Mouse (Mus musculus): ENCODE results near the gene Dcbld1. TPM values are rescaled to one million over a fixed set of nuclear protein-coding genes. Genes with fewer than 3 reads are reported as not detected.
"Not testable (repeated sequence)": the region's sequence is repeated elsewhere in the genome, so short reads cannot be mapped to it uniquely, and the experiment has no call there.

Gene Dcbld1
- polyA plus RNA-seq, 1 experiment = 1.2 TPM

- 95% methylated on average over 4 of the region's 4 CpGs for WGBS
- Histone ChIP-seq H3K4me3 (ENCODE audit: control insufficient read depth, insufficient read depth, low read length) (no peak overlapping the region), H3K36me3 (ENCODE audit: control insufficient read depth, insufficient read depth, low read length) (no peaks in the 10 kb centered on the region)
Observed at GRCm38 (mm10) chr10:52279876-52280275, 46.5 kb downstream of the Dcbld1 start.

GRCm38 (mm10) chr10:52280623-52281022 lies 47.2 kb downstream of the Dcbld1 start:
- Histone ChIP-seq H3K27ac (ENCODE audit: control insufficient read depth, insufficient read depth, low read length) (no peak overlapping the region), H3K36me3 (ENCODE audit: control insufficient read depth, insufficient read depth, low read length) (no peaks in the 10 kb centered on the region), H3K27me3 (ENCODE audit: control insufficient read depth, insufficient read depth, low read length) (no peaks in the 10 kb centered on the region), H3K4me1 (replicated peaks; ENCODE audit: control insufficient read depth, insufficient read depth, low read length) (no peaks in the 10 kb centered on the region), H3K4me3 (ENCODE audit: control insufficient read depth, insufficient read depth, low read length) (no peak overlapping the region)
- no peak for DNase-seq
- TF ChIP-seq CTCF (IDR thresholded peaks at IDR 0.05; ENCODE audit: borderline replicate concordance, control insufficient read depth, extremely low read depth, insufficient read depth, low read length, poor library complexity) (no peak), POLR2A (IDR thresholded peaks at IDR 0.05; ENCODE audit: control insufficient read depth, extremely low read depth, insufficient read depth, low read length, poor library complexity) (no peak)
- 93% methylated on average over 3 of the region's 3 CpGs for WGBS

More at GRCm38 (mm10) chr10:52279876-52280275, 46.5 kb downstream of the Dcbld1 start:
- H3K27ac ChIP-seq (ENCODE audit: control insufficient read depth, insufficient read depth, low read length) = no peak overlapping the region
- TF ChIP-seq CTCF (IDR thresholded peaks at IDR 0.05; ENCODE audit: borderline replicate concordance, control insufficient read depth, extremely low read depth, insufficient read depth, low read length, poor library complexity) (no peak), POLR2A (IDR thresholded peaks at IDR 0.05; ENCODE audit: control insufficient read depth, extremely low read depth, insufficient read depth, low read length, poor library complexity) (no peak)
- DNase-seq = no peak
- no peaks in the 10 kb centered on the region for H3K4me1 ChIP-seq (replicated peaks; ENCODE audit: control insufficient read depth, insufficient read depth, low read length)
- H3K27me3 ChIP-seq (ENCODE audit: control insufficient read depth, insufficient read depth, low read length) = no peaks in the 10 kb centered on the region

GRCm38 (mm10) chr10:52281337-52281736 lies 47.9 kb downstream of the Dcbld1 start:
- H3K27ac ChIP-seq (ENCODE audit: control insufficient read depth, insufficient read depth, low read length) = no peak overlapping the region
- no peaks in the 10 kb centered on the region for H3K4me1 ChIP-seq (replicated peaks; ENCODE audit: control insufficient read depth, insufficient read depth, low read length)
- no peaks in the 10 kb centered on the region for H3K36me3 ChIP-seq (ENCODE audit: control insufficient read depth, insufficient read depth, low read length)
- no peak overlapping the region for H3K4me3 ChIP-seq (ENCODE audit: control insufficient read depth, insufficient read depth, low read length)
- DNase-seq = no peak
- TF ChIP-seq CTCF (IDR thresholded peaks at IDR 0.05; ENCODE audit: borderline replicate concordance, control insufficient read depth, extremely low read depth, insufficient read depth, low read length, poor library complexity) (no peak), POLR2A (IDR thresholded peaks at IDR 0.05; ENCODE audit: control insufficient read depth, extremely low read depth, insufficient read depth, low read length, poor library complexity) (no peak)
- H3K27me3 ChIP-seq (ENCODE audit: control insufficient read depth, insufficient read depth, low read length) = no peaks in the 10 kb centered on the region

GRCm38 (mm10) chr10:52284578-52284977 lies 51.2 kb downstream of the Dcbld1 start:
- H3K4me3 ChIP-seq (ENCODE audit: control insufficient read depth, insufficient read depth, low read length) = no peak overlapping the region
- TF ChIP-seq CTCF (IDR thresholded peaks at IDR 0.05; ENCODE audit: borderline replicate concordance, control insufficient read depth, extremely low read depth, insufficient read depth, low read length, poor library complexity) (no peak), POLR2A (IDR thresholded peaks at IDR 0.05; ENCODE audit: control insufficient read depth, extremely low read depth, insufficient read depth, low read length, poor library complexity) (no peak)
- no peaks in the 10 kb centered on the region for H3K4me1 ChIP-seq (replicated peaks; ENCODE audit: control insufficient read depth, insufficient read depth, low read length)
- 52% methylated on average over 8 of the region's 8 CpGs for WGBS
- DNase-seq = no peak
- no peaks in the 10 kb centered on the region for H3K27me3 ChIP-seq (ENCODE audit: control insufficient read depth, insufficient read depth, low read length)
- no peaks in the 10 kb centered on the region for H3K36me3 ChIP-seq (ENCODE audit: control insufficient read depth, insufficient read depth, low read length)
- H3K27ac ChIP-seq (ENCODE audit: control insufficient read depth, insufficient read depth, low read length) = no peak overlapping the region

- H3K4me3 ChIP-seq (ENCODE audit: control insufficient read depth, insufficient read depth, low read length) = no peak overlapping the region
- H3K27ac ChIP-seq (ENCODE audit: control insufficient read depth, insufficient read depth, low read length) = no peak overlapping the region
- H3K27me3 ChIP-seq (ENCODE audit: control insufficient read depth, insufficient read depth, low read length) = no peaks in the 10 kb centered on the region
- TF ChIP-seq POLR2A (IDR thresholded peaks at IDR 0.05; ENCODE audit: control insufficient read depth, extremely low read depth, insufficient read depth, low read length, poor library complexity) = no peak
- TF ChIP-seq CTCF (IDR thresholded peaks at IDR 0.05; ENCODE audit: borderline replicate concordance, control insufficient read depth, extremely low read depth, insufficient read depth, low read length, poor library complexity) = no peak
- H3K36me3 ChIP-seq (ENCODE audit: control insufficient read depth, insufficient read depth, low read length) = no peaks in the 10 kb centered on the region
- WGBS = 95% methylated on average over 5 of the region's 5 CpGs
- no peaks in the 10 kb centered on the region for H3K4me1 ChIP-seq (replicated peaks; ENCODE audit: control insufficient read depth, insufficient read depth, low read length)
- no peak for DNase-seq
Observed at GRCm38 (mm10) chr10:52287852-52288533, 54.6 kb downstream of the Dcbld1 start.

- DNase-seq = no peak
- 91% methylated on average over 3 of the region's 3 CpGs for whole genome bisulfite sequencing
- Histone ChIP-seq H3K27me3 (ENCODE audit: control insufficient read depth, insufficient read depth, low read length) (no peaks in the 10 kb centered on the region), H3K4me3 (ENCODE audit: control insufficient read depth, insufficient read depth, low read length) (no peak overlapping the region), H3K36me3 (ENCODE audit: control insufficient read depth, insufficient read depth, low read length) (no peaks in the 10 kb centered on the region), H3K27ac (ENCODE audit: control insufficient read depth, insufficient read depth, low read length) (no peak overlapping the region), H3K4me1 (replicated peaks; ENCODE audit: control insufficient read depth, insufficient read depth, low read length) (no peaks in the 10 kb centered on the region)
- TF ChIP-seq POLR2A (IDR thresholded peaks at IDR 0.05; ENCODE audit: control insufficient read depth, extremely low read depth, insufficient read depth, low read length, poor library complexity) (no peak), CTCF (IDR thresholded peaks at IDR 0.05; ENCODE audit: borderline replicate concordance, control insufficient read depth, extremely low read depth, insufficient read depth, low read length, poor library complexity) (no peak)
Observed at GRCm38 (mm10) chr10:52289261-52289660, 55.8 kb downstream of the Dcbld1 start.

- not testable (repeated sequence) for H3K4me3 ChIP-seq (ENCODE audit: control insufficient read depth, insufficient read depth, low read length); H3K4me1 ChIP-seq (replicated peaks; ENCODE audit: control insufficient read depth, insufficient read depth, low read length); H3K27me3 ChIP-seq (ENCODE audit: control insufficient read depth, insufficient read depth, low read length); H3K36me3 ChIP-seq (ENCODE audit: control insufficient read depth, insufficient read depth, low read length); H3K27ac ChIP-seq (ENCODE audit: control insufficient read depth, insufficient read depth, low read length); DNase-seq
- WGBS = 60% methylated on average over 1 of the region's 1 CpGs
Observed at GRCm38 (mm10) chr10:52292391-52292790, 59.0 kb downstream of the Dcbld1 start.
